Mouse (Mus musculus) liver, embryonic 15.5 days (tissue): ENCODE measurements around the gene Pnmal1. TPM values are rescaled to one million over a fixed set of nuclear protein-coding genes. Genes with fewer than 3 reads are reported as not detected.

Source experiments
- ATAC-seq: fragments of 200-750 bp; cut with Nextera tagmentation; 2 replicates; pipeline ENCODE4 v1.8.0; 2017; ENCODE audit warnings: moderate number of reproducible peaks, mild to moderate bottlenecking, moderate library complexity; ENCODE audit not compliant: insufficient read depth
- H3K27ac ChIP-seq: fragments of 300-500 bp; sonication (generic); replicated peaks from 2 replicates; pipeline ENCODE4 v1.5.1; 2015; ENCODE audit warnings: mild to moderate bottlenecking, inconsistent platforms
- H3K27me3 ChIP-seq: fragments of 300-500 bp; sonication (generic); 2 replicates; pipeline ENCODE4 v1.6.1; 2015; ENCODE audit warnings: mild to moderate bottlenecking, inconsistent platforms
- H3K36me3 ChIP-seq: fragments of 300-500 bp; sonication (generic); replicated peaks from 2 replicates; pipeline ENCODE4 v1.6.1; 2015; ENCODE audit warnings: moderate library complexity, mild to moderate bottlenecking, inconsistent platforms
- H3K4me1 ChIP-seq: fragments of 300-500 bp; sonication (generic); replicated peaks from 2 replicates; pipeline ENCODE4 v1.6.1; 2015; ENCODE audit warnings: inconsistent platforms
- H3K4me2 ChIP-seq: fragments of 300-500 bp; sonication (generic); 2 replicates; pipeline ENCODE4 v1.6.1; 2015; ENCODE audit warnings: moderate library complexity, mild to moderate bottlenecking, inconsistent platforms
- H3K4me3 ChIP-seq: fragments of 300-500 bp; sonication (generic); replicated peaks from 2 replicates; pipeline ENCODE4 v1.5.1; 2015; ENCODE audit warnings: mild to moderate bottlenecking, inconsistent platforms
- H3K9ac ChIP-seq: fragments of 300-500 bp; sonication (generic); 2 replicates; pipeline ENCODE4 v1.6.1; 2015; ENCODE audit warnings: moderate library complexity, mild to moderate bottlenecking, inconsistent platforms
- H3K9me3 ChIP-seq: fragments of 300-500 bp; sonication (generic); replicated peaks from 2 replicates; pipeline ENCODE4 v1.6.1; 2016; ENCODE audit warnings: inconsistent platforms
- WGBS: fragments of 180-500 bp; shearing (Covaris S2); methylation state at CpG from one replicate; pipeline ENCODE4 v1.1.7; 2015; ENCODE audit warnings: mixed read lengths; ENCODE audit not compliant: insufficient replicate concordance; 5-methylcytosine and 5-hydroxymethylcytosine counted together
- polyA plus RNA-seq: library from polyadenylated mRNA; unstranded; fragments of >200 nt; fragmentation: Nextera tagmentation; extraction: Ambion mirVana; gene quantifications from 2 replicates; pipeline ENCODE4 v1.2.1, GENCODE M21; 2015

Pnmal1 gene
- polyA plus RNA-seq, 1 experiment from 2014 or later, result 0.05 TPM

DNA sequence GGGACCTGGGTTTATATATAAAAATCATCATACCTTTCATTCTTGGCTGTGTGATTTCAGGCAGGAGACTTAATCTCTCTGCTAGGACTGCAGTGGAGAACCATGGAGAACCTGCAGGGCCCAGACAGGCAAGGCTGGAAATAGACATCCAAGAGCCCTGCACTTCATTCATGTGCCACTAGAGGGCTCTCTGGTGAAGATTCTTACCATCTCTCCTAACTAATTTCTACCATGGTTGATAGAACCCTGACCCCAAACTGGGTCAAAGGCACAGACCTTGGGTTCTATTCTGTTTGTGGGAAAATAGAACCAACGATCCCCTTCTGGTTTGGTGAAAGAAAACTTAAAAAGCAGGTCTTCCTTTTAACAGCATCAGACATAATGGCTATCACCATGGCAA lies 28.6 kb upstream of the Pnmal1 start:
- ATAC-seq, result no peak

DNA sequence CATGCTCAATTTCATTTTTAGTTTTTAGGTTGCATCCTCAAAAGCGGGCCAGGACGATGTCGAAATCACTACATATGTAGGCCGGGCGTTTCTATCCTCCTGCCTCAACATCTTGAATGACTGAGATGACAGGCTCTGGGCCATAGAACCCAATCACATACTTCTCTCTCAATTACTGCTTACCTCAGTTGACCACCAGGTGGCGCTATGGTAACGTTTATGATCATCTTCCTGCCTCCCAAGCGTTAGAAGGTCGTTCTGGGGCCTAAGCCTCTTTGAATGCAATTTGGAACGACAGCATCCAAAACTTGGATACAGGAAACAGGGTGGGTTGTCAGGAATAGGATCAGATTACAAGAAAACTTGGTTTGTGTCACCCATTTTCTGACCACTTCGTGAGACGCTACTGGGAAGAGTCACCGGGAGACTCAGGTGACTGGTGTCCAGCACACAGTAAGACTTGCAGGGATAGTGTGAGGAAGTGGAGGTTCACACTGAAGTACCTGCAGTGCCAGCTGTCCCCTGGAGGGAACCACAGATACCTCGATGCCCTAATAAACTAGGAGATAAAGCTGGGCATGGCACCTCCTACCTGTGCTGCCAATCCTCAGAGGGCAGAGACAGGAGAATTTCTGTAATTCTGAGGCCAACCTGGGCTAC lies 27.4 kb upstream of the Pnmal1 start:
- no peak overlapping the region for H3K4me3 ChIP-seq
- no peaks in the 10 kb centered on the region for H3K36me3 ChIP-seq
- WGBS, result 20% methylated on average over 14 of the region's 14 CpGs
- ATAC-seq, result no peak
- no peak overlapping the region for H3K27ac ChIP-seq
- H3K4me1 ChIP-seq, result peaks cover 7% of the 10 kb centered on the region
- H3K9me3 ChIP-seq, result no peaks in the 10 kb centered on the region
- no peak overlapping the region for H3K9ac ChIP-seq
- no peak overlapping the region for H3K4me2 ChIP-seq
- H3K27me3 ChIP-seq, result peaks cover 10% of the 10 kb centered on the region; the same call in 1 of the 2 replicates

More for the DNA sequence above, 28.6 kb upstream of the Pnmal1 start:
- H3K4me2 ChIP-seq, result no peak overlapping the region
- no peaks in the 10 kb centered on the region for H3K9me3 ChIP-seq
- no peak overlapping the region for H3K9ac ChIP-seq
- H3K36me3 ChIP-seq, result no peaks in the 10 kb centered on the region
- no peak overlapping the region for H3K27ac ChIP-seq
- H3K27me3 ChIP-seq, result peaks cover 10% of the 10 kb centered on the region; the same call in 1 of the 2 replicates
- H3K4me1 ChIP-seq, result peaks cover 7% of the 10 kb centered on the region
- H3K4me3 ChIP-seq, result no peak overlapping the region
- 7% methylated on average over 1 of the region's 1 CpGs for WGBS

DNA sequence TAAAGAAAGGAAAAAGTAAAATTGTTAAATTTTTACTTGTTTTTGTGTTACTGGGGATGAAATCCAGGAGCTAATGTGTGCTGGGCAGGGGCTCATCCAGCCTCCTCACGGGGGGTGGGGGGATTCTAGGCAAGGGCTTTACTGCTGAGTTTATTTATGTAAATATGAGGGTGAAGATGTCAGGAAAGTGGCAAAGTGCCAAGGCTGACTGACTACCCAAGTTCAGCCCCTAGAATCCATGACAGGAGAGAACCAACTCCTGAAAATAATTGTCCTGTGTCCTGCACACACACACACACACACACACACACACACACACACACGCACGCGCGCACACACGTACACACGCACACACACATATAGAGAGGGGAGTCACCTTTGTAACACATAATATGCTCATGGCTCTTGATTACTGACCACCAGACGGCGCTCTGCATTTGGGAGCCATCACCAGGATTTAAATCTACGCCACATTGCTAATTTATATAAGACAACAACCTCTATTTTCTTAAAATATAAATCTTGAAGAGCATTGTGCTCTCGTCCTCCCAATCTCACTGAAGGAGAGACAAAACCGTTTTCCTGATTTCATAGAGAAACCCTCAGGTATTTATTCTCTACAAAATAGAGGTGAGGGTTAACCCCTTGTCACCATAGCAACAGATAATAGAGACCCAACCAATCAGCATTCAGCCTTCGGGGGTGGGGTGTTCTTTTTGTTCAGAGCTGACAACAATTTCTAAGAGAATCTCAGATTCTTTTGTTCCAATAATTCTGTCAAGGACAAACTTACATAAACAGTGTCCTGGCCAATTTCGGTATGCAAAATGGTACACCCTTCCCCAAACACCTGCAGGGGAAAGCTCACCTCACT lies 26.5 kb upstream of the Pnmal1 start:
- Histone ChIP-seq H3K27ac (no peak overlapping the region), H3K4me2 (no peak overlapping the region), H3K4me1 (peaks cover 7% of the 10 kb centered on the region), H3K4me3 (no peak overlapping the region), H3K9ac (no peak overlapping the region), H3K9me3 (no peaks in the 10 kb centered on the region), H3K27me3 (peaks cover 10% of the 10 kb centered on the region; the same call in 1 of the 2 replicates), H3K36me3 (no peaks in the 10 kb centered on the region)
- WGBS, result 29% methylated on average over 14 of the region's 14 CpGs
- ATAC-seq, result no peak

DNA sequence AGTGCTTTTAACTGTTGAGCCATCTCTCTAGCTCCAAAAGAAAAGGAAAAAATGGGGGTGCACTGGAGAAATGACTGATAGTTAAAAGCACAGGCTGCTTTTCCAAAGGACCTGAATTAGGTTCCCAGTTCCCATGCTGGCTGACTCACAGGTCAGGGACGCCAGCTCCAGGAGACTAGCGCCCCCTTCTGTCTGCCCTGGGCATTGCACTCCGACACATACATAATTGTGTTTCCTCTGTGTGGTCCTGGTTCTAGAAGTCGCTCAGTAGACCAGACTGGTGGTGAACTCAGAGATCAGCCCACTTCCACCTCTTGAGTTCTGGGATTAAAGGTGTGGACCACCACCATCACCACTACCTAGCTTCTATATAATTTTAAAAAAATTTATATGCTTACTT lies 22.2 kb upstream of the Pnmal1 start:
- no peak overlapping the region for H3K27ac ChIP-seq
- no peak overlapping the region for H3K4me2 ChIP-seq
- no peak for ATAC-seq
- H3K4me3 ChIP-seq, result no peak overlapping the region
- peaks cover 1% of the 10 kb centered on the region for H3K4me1 ChIP-seq
- peaks cover 36% of the 10 kb centered on the region for H3K27me3 ChIP-seq
- H3K9me3 ChIP-seq, result no peaks in the 10 kb centered on the region
- 36% methylated on average over 4 of the region's 4 CpGs for WGBS
- no peak overlapping the region for H3K9ac ChIP-seq
- no peaks in the 10 kb centered on the region for H3K36me3 ChIP-seq

DNA sequence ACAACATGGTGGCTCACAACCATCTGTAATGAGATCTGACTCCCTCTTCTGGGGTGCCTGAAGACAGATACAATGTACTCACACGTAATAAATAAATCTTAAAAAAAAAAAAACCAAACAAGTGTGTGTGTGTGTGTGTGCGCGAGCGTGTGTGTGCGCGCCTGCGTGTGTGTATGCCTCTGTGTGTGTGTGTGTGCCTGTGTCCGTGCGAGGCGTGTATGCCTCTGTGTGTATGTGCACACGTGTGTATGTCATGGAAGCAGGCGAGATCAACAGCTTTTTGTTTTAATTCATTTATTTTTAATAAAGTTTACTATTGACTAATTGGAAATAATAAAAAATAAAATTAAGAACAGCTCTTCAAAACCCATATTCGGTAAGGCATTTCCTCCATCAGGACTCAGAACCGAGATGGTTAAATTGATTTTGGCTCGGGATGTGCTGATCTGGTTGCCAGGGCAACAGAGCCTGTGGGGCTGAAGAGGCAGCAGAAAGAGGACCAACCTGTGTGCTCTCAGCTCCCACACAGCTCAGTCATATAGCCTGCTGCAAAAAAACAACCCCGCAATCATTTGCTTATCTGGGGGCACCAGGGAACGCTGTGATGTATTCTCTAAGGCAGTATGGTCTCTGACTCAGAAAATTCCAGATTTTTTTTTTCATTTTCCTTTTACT lies 21.2 kb upstream of the Pnmal1 start:
- ATAC-seq, result no peak
- Histone ChIP-seq H3K27ac (no peak overlapping the region), H3K9me3 (no peaks in the 10 kb centered on the region), H3K36me3 (no peaks in the 10 kb centered on the region), H3K4me3 (no peak overlapping the region), H3K9ac (no peak overlapping the region), H3K4me1 (no peaks in the 10 kb centered on the region), H3K27me3 (peaks cover 43% of the 10 kb centered on the region), H3K4me2 (no peak overlapping the region)
- WGBS, result 62% methylated on average over 17 of the region's 17 CpGs

DNA sequence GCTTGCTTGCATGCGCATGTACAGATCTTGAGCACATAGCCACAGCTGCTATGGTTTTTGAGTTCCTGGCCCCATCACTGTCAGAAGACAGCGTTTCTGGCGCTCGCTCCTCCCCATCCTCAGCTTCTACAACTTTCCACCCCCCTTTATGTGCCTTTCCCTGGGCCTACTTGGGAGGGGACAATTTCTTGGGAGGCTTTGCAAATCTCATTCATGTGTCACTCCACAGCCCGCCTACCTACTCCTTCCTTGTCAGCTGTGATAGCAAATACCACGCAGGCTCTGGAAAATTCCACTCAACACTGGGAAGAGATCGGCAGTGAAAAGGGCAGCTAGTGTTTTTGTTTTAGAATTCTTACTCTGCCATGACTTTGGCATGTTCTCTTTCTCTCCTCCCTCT lies 19.2 kb upstream of the Pnmal1 start:
- Histone ChIP-seq H3K27me3 (peaks cover 58% of the 10 kb centered on the region), H3K4me3 (no peak overlapping the region), H3K36me3 (no peaks in the 10 kb centered on the region), H3K9me3 (no peaks in the 10 kb centered on the region), H3K27ac (no peak overlapping the region), H3K4me1 (peaks cover 6% of the 10 kb centered on the region), H3K4me2 (no peak overlapping the region), H3K9ac (no peak overlapping the region)
- 50% methylated on average over 7 of the region's 7 CpGs for WGBS
- no peak for ATAC-seq

DNA sequence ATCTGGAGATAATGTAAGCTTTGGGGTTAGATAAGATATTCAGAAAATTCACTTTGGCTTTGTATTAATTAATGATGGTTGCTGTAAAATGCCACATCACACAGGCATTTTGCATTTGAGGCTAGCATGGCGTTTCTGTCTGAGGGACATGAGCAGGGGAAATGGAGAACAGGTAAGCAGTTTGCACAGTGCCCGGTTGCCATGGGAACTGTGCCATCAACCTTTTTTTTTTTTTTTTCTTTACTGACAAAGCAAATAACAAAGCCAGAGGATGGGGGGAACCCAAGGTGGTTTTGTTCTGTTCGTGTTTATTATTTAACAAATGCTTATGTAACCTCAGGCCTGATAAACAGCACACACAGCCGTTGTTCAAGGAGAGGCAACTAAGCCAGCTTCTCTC lies 16.6 kb upstream of the Pnmal1 start:
- Histone ChIP-seq H3K4me1 (peaks cover 14% of the 10 kb centered on the region), H3K27me3 (peaks cover 80% of the 10 kb centered on the region), H3K4me3 (no peak overlapping the region), H3K9ac (no peak overlapping the region), H3K36me3 (no peaks in the 10 kb centered on the region), H3K27ac (no peak overlapping the region), H3K9me3 (no peaks in the 10 kb centered on the region), H3K4me2 (no peak overlapping the region)
- ATAC-seq, result no peak
- 42% methylated on average over 4 of the region's 4 CpGs for WGBS

DNA sequence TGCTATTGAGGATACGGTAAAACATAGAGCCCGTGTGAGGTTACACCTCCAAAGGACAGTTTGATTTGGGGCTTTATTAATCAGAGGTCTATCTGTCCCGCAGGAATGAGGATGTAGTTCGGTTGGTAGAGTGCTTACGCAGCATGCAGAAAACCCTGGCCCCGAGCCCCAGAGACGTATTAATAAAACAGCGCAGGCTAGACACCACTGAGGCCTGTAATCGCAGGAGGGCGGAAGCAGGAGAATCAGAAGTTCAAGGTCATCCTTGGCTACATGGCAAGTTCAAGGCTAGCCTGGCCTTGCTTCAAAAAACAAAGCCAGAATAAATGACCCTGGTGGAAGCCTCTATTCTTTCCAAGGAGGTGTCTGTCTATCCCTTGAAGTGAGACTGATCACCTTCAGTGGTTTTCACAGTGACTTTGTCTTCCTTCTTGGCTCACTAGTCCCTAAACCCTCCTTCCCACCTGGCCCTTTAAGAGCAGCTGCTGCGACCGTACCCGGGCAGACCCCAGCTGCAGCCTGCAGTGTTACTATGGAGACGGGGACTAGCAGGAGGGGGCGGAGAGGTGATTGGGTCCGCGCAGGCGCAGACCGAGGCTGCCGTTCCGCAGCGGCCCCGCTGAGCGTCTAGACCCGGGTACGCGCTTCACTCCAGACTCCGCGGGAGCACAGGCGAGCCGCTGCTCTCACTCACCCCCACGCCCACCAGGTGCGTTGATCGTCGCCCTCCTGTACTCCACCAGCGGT lies 15.2 kb upstream of the Pnmal1 start, which contains the start of gene Pnmal2:
Gene Pnmal2 (plus strand): TSS at position 622 of the 747 bp plus-strand sequence.
- H3K4me2 ChIP-seq, result peak within 1 kb of the TSS; percentile 63
- H3K36me3 ChIP-seq, result no peaks in the 10 kb centered on the region
- ATAC-seq, result peak; percentile 52; the same call in 1 of the 2 replicates
- peak within 1 kb of the TSS; percentile 45 for H3K4me3 ChIP-seq
- peaks cover 14% of the 10 kb centered on the region for H3K4me1 ChIP-seq
- H3K9me3 ChIP-seq, result no peaks in the 10 kb centered on the region
- no peak within 1 kb of the TSS for H3K9ac ChIP-seq
- H3K27me3 ChIP-seq, result peaks cover 93% of the 10 kb centered on the region
- H3K27ac ChIP-seq, result no peak within 1 kb of the TSS
- WGBS, result 16% methylated on average over 36 of the region's 36 CpGs

DNA sequence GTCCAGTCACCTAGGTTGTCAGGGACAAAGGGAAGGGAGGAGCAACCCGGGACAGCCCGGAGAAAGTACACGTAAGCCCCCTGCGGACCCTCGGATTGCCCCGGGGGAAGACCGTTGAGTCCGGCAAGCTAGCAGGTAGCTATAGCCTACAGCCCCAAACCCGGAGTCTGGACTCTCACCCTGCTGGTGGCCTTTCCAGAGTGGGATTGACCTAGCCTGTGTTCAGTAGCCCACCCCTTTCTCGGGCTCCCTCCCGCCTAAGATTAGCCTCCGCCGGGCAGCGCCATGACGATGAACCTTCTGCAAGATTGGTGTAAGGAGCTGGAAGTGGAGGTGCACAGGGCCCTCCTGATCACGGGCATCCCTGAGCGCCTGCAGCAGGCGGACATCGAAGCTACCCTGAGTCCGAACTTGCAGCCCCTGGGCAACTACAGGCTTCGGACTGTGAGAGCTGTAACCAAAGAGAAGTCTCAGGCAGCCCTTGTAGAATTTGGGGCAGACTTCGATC lies 14.6 kb upstream of the Pnmal1 start:
- peaks cover 17% of the 10 kb centered on the region for H3K4me1 ChIP-seq
- no peaks in the 10 kb centered on the region for H3K36me3 ChIP-seq
- no peak overlapping the region for H3K9ac ChIP-seq
- peak overlapping the region; percentile 63 for H3K4me2 ChIP-seq
- H3K27me3 ChIP-seq, result peaks cover 98% of the 10 kb centered on the region
- WGBS, result 4% methylated on average over 22 of the region's 22 CpGs
- no peak overlapping the region for H3K27ac ChIP-seq
- H3K4me3 ChIP-seq, result peak overlapping the region; percentile 45
- H3K9me3 ChIP-seq, result no peaks in the 10 kb centered on the region
- ATAC-seq, result no peak

DNA sequence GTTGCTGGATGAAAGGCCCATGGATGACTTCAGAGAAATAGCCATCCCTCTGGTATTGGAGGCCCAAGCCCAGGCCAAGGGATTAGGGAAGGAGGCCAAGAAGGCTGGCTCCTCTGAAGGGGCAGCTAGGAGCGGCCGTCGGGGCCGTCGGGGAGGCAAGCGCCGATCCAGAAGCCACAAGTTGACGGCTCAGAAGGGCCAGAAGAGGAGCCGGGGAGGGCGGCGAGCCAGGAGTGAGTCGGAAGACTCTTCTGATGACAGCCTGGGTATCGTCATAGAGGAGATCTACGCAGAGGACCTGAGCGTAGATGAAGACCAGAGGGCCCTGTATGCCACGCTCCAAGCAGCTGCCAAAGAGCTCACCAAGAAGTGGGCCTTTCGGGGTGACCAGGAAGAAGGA lies 14.1 kb upstream of the Pnmal1 start:
- WGBS, result 15% methylated on average over 17 of the region's 17 CpGs
- no peaks in the 10 kb centered on the region for H3K36me3 ChIP-seq
- H3K9ac ChIP-seq, result no peak overlapping the region
- no peak overlapping the region for H3K4me3 ChIP-seq
- no peaks in the 10 kb centered on the region for H3K9me3 ChIP-seq
- no peak overlapping the region for H3K27ac ChIP-seq
- H3K27me3 ChIP-seq, result peaks cover 98% of the 10 kb centered on the region
- H3K4me2 ChIP-seq, result no peak overlapping the region
- no peak for ATAC-seq
- H3K4me1 ChIP-seq, result peaks cover 17% of the 10 kb centered on the region
